23 mouse cellular contexts compared by ENCODE assay signal in genomic region chr7:47102970-47103369, GRCm38 (mm10). TPM values are rescaled to one million over a fixed set of nuclear protein-coding genes. Genes with fewer than 3 reads are reported as not detected.
DNase-seq lines count a peak whose midpoint lies in the region; ATAC-seq and TF ChIP-seq lines count a peak whose summit lies in the region.
"Had no signal": no experiment of that assay in that cellular context is flagged by ENCODE, and none has a peak within 500 bp of the region (broad histone marks: within the 10 kb centered on the region; RNA-seq: fewer than 3 reads in every experiment).

No protein-coding gene starts in this region.

- no peak for TF ChIP-seq RAD21 in CH12.LX (IDR thresholded peaks at IDR 0.05; ENCODE audit: low read depth, low read length)

- H3K27me3 ChIP-seq in CH12.LX (replicated peaks) = no peaks in the 10 kb centered on the region
- H3K27me3 ChIP-seq in lung, postnatal 0 days (replicated peaks; ENCODE audit: insufficient read depth, low read length) = no peaks in the 10 kb centered on the region
- H3K27me3 ChIP-seq: Patski had no signal

- WGBS in lung, postnatal 0 days = 48% methylated on average over 2 of the region's 2 CpGs

- no peaks in the 10 kb centered on the region for H3K9me3 ChIP-seq in CH12.LX (replicated peaks; ENCODE audit: low read length)
- H3K9me3 ChIP-seq in lung, postnatal 0 days (ENCODE audit: low read length) = no peaks in the 10 kb centered on the region
- H3K9me3 ChIP-seq: G1E had no signal

- H3K27ac ChIP-seq in CH12.LX (ENCODE audit: insufficient read depth, low read depth) = no peak overlapping the region
- no peak overlapping the region for H3K27ac ChIP-seq in lung, postnatal 0 days (ENCODE audit: low read length)

- H3K4me3 ChIP-seq in CH12.LX (replicated peaks in 1 of 3; ENCODE audit: low read depth in 2 of 3, low read length in 2 of 3, poor library complexity in 1 of 3) = no peak overlapping the region
- H3K4me3 ChIP-seq in lung, postnatal 0 days (ENCODE audit: low read depth, low read length) = no peak overlapping the region

- H3K4me2 ChIP-seq in CH12.LX (ENCODE audit: insufficient read depth, low read depth, poor library complexity, severe bottlenecking) = peak overlapping the region; percentile 57; the same call in 1 of the 2 replicates
- H3K4me2 ChIP-seq in lung, postnatal 0 days (replicated peaks; ENCODE audit: low read depth, low read length) = no peak overlapping the region

- in situ Hi-C loops in CH12.LX (cut with MboI; ENCODE audit: low pct_ligation_motif_present, low pct_unique_long_range_greater_than_20kb, low sequenced_read_pairs) = no loop called here

- TF ChIP-seq EP300 in CH12.LX (IDR thresholded peaks at IDR 0.05; ENCODE audit: low read length) = peak; percentile 51
- TF ChIP-seq EP300 in lung, postnatal 0 days (IDR thresholded peaks at IDR 0.05) = no peak

- TF ChIP-seq CTCF in CH12.LX (conservative IDR thresholded peaks at IDR 0.05 in 1 of 2, IDR thresholded peaks at IDR 0.05 in 1 of 2; ENCODE audit: low read depth in 2 of 2, low read length in 2 of 2) = no peak
- TF ChIP-seq CTCF in lung, postnatal 0 days (IDR thresholded peaks at IDR 0.05) = no peak

- TF ChIP-seq POLR2A in CH12.LX (IDR thresholded peaks at IDR 0.05; ENCODE audit: low read depth, low read length) = no peak

- H3K4me1 ChIP-seq in CH12.LX (ENCODE audit: control insufficient read depth in 1 of 2, insufficient read depth in 2 of 2) = peaks cover 3 to 58% of the 10 kb centered on the region in 2 experiments; a peak in 3 of 4 replicates
- H3K4me1 ChIP-seq in lung, postnatal 0 days (ENCODE audit: insufficient read depth, low read depth, low read length) = no peaks in the 10 kb centered on the region

- no peaks in the 10 kb centered on the region for H3K36me3 ChIP-seq in CH12.LX (replicated peaks in 1 of 2; ENCODE audit: control insufficient read depth in 1 of 2, insufficient read depth in 1 of 2, low read length in 1 of 2)
- no peaks in the 10 kb centered on the region for H3K36me3 ChIP-seq in lung, postnatal 0 days (ENCODE audit: insufficient read depth, low read length)
- H3K36me3 ChIP-seq: G1E had no signal

- no peak overlapping the region; the same call in 1 of the 2 replicates for H3K9ac ChIP-seq in CH12.LX (ENCODE audit: insufficient read depth, low read depth)
- no peak overlapping the region for H3K9ac ChIP-seq in lung, postnatal 0 days (replicated peaks; ENCODE audit: low read depth)

- DNase-seq in 416B (ENCODE audit: low read depth) (peak; percentile 69), CH12.LX (ENCODE audit: extremely low read depth) (peak; percentile 18)
- DNase-seq in lung, postnatal 0 days (ENCODE audit: low spot score) = no peak
- no peak for DNase-seq in testis, postnatal 14 days (ENCODE audit: low spot score)
- no peak for DNase-seq in gastrocnemius, postnatal 36 days
- DNase-seq: adrenal gland, adult 2 months; adrenal gland, adult 8-10 months; adrenal gland, postnatal 10 days; adrenal gland, postnatal 14 days; adrenal gland, postnatal 25 days; adrenal gland, postnatal 36 days; cerebellum, adult 11 months; cerebellum, adult 11-12 months; cerebellum, adult 18-20 months; cerebellum, adult 2 months; cerebellum, adult 8-10 months; cerebellum, adult 9-10 months had no signal

- H3K79me2 ChIP-seq in CH12.LX (replicated peaks; ENCODE audit: control insufficient read depth, extremely low read depth, insufficient read depth, poor library complexity, severe bottlenecking) = no peaks in the 10 kb centered on the region

- intact Hi-C loops in gastrocnemius, postnatal 36 days (cut with DNase I) = no loop called here

- dilution Hi-C loops in CH12.LX (cut with MboI; ENCODE audit: extremely low pct_ligation_motif_present, extremely low pct_unique_long_range_greater_than_20kb, low sequenced_read_pairs) = no loop called here

- peak; percentile 31 for ATAC-seq in CD4-positive, CD25-positive, alpha-beta regulatory T cell, adult 4 months
- peak; percentile 30 for ATAC-seq in activated CD4-positive, CD25-positive, alpha-beta regulatory T cell, adult 4 months
- ATAC-seq in frontal cortex, adult (ENCODE audit: low TSS enrichment) = no peak
- ATAC-seq in lung, postnatal 0 days = no peak
- ATAC-seq: Patski had no signal

TF ChIP-seq in CH12.LX, 34 proteins besides CTCF, POLR2A, EP300 and RAD21:
- TF ChIP-seq ZNF384 (IDR thresholded peaks at IDR 0.05; ENCODE audit: low read depth, low read length) (peak; percentile 91), IRF4 (IDR thresholded peaks at IDR 0.05; ENCODE audit: low read depth, low read length) (peak; percentile 41; the same call in 1 of the 2 replicates), GABPA (IDR thresholded peaks at IDR 0.05; ENCODE audit: insufficient replicate concordance, low read depth, low read length) (no peak)
TF ChIP-seq in CH12.LX: peak in this region for 2.

RNA-seq across cellular contexts. Expression of gene Ptpn5, which starts 30.5 kb away (rescaled TPM):
- polyA plus RNA-seq in CD4-positive, CD25-positive, alpha-beta regulatory T cell, adult 4 months (2017; shearing (Covaris generic)) = 10 to 100 TPM in 1 of 2 experiments, 1 to 10 TPM in 1; 9.8 to 17.8 TPM
- total RNA-seq in CH12.LX (2012; rRNA removed) (1.6 and 1.9 TPM in 2 replicates), CH12.LX (2014; rRNA removed) (0.90 TPM in 2 replicates)
- polyA plus RNA-seq in CH12.LX (2012; ENCODE audit: insufficient read length, low read depth) = 3.0 and 3.4 TPM in 2 replicates
- polyA plus RNA-seq in activated CD4-positive, CD25-positive, alpha-beta regulatory T cell, adult 4 months (2017; shearing (Covaris generic)) = 1 to 10 TPM; 2.1 to 9.3 TPM
- 1.2 and 1.7 TPM in 2 replicates for polyA plus RNA-seq in lung, postnatal 0 days (2015; fragmentation: Nextera tagmentation; extraction: Ambion mirVana)
- not detected for total RNA-seq in gastrocnemius, postnatal 36 days (2021)
- total RNA-seq: MEL had no signal
- polyA plus RNA-seq: G1E had no signal

RNA-seq across cellular contexts. Expression of gene Tmem86a, which starts 52.6 kb away (rescaled TPM):
- 1 to 10 TPM; 4.5 to 6.0 TPM for polyA plus RNA-seq in CD4-positive, CD25-positive, alpha-beta regulatory T cell, adult 4 months (2017; shearing (Covaris generic))
- total RNA-seq in CH12.LX (2012; rRNA removed) (0.29 and 0.30 TPM in 2 replicates), CH12.LX (2014; rRNA removed) (0.61 and 0.82 TPM in 2 replicates)
- 1.5 and 2.0 TPM in 2 replicates for polyA plus RNA-seq in CH12.LX (2012; ENCODE audit: insufficient read length, low read depth)
- polyA plus RNA-seq in activated CD4-positive, CD25-positive, alpha-beta regulatory T cell, adult 4 months (2017; shearing (Covaris generic)) = 1 to 10 TPM; 1.0 to 2.9 TPM
- 36.2 and 36.5 TPM in 2 replicates for polyA plus RNA-seq in lung, postnatal 0 days (2015; fragmentation: Nextera tagmentation; extraction: Ambion mirVana)
- 1 to 10 TPM; 4.6 to 5.5 TPM for total RNA-seq in gastrocnemius, postnatal 36 days (2021)

Comparison
In these comparisons a context has a peak if more than half of its experiments do, and no peak if none do; other contexts are left out.
1. DNase-seq: peak in 416B (single experiment) and CH12.LX (single experiment); none in lung, postnatal 0 days (single experiment), testis, postnatal 14 days (single experiment) and gastrocnemius, postnatal 36 days (0 of 2).
2. ATAC-seq: peak in CD4-positive, CD25-positive, alpha-beta regulatory T cell, adult 4 months (single experiment) and activated CD4-positive, CD25-positive, alpha-beta regulatory T cell, adult 4 months (single experiment); none in frontal cortex, adult (single experiment) and lung, postnatal 0 days (single experiment).